Comparison of ENCODE assay signal across 16 mouse cellular contexts in the genomic region with DNA sequence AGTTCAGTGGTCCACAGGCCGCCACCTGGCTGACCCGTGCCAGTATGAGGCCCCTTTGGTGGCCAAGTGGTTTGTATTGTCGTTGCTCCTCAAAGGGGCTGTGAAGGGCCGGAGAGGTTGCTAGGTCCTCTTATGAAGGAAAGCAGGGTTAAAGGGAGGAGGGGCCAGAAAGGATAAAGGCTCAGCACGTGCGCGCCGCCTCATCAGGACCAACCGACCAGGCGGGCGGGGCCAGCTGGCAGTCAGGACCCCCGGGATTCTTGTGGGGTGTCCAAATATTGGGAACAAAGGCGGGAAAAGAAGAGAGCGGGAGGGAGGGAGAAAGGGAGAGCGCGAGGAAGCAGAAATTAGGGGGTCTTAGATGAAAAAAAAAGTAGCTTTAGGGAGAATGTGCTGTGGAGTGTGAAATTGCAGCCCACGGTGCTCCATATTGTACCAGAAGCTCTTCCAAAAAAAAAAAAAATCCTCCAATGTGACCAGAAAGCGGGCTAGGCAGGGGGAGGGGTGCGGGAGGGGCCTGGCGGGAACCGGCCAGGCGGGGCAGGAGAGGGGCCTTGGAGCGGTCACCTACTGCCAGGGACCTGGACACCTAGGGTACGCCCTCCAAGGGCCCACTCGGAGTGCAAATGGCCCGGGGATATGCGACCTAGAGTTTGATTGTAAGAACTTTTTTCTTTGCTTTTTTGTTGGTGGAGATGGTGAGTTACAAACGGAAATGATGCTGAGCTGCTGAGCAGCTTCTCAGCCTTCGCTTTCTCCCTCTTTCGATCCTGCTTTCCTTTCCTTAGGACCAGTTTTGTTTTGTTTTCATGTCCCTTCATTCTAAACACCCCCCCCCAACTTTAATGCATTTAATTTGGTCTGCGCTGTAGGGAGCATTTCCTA. TPM values are rescaled to one million over a fixed set of nuclear protein-coding genes. Genes with fewer than 3 reads are reported as not detected.
DNase-seq lines count a peak whose midpoint lies in the region; ATAC-seq lines count a peak whose summit lies in the region.
"Had no signal": no experiment of that assay in that cellular context is flagged by ENCODE, and none has a peak within 500 bp of the region (broad histone marks: within the 10 kb centered on the region; RNA-seq: fewer than 3 reads in every experiment).

No protein-coding gene starts in this region.

- peaks cover 100% of the 10 kb centered on the region for H3K27me3 ChIP-seq in hindbrain, embryonic 10.5 days (ENCODE audit: insufficient read depth, poor library complexity, severe bottlenecking)
- H3K27me3 ChIP-seq in neural tube, embryonic 13.5 days = peaks cover 100% of the 10 kb centered on the region

- no peaks in the 10 kb centered on the region for H3K36me3 ChIP-seq in hindbrain, embryonic 10.5 days
- no peaks in the 10 kb centered on the region for H3K36me3 ChIP-seq in neural tube, embryonic 13.5 days
- H3K36me3 ChIP-seq: liver, embryonic 15.5 days; midbrain, embryonic 15.5 days had no signal

- no peak for ATAC-seq in neural tube, embryonic 13.5 days (ENCODE audit: low read depth)
- ATAC-seq: midbrain, embryonic 15.5 days had no signal

- H3K9ac ChIP-seq in neural tube, embryonic 13.5 days = peak overlapping the region; percentile 72
- H3K9ac ChIP-seq: liver, embryonic 15.5 days; midbrain, embryonic 15.5 days had no signal

- peak overlapping the region; percentile 57 for H3K4me2 ChIP-seq in neural tube, embryonic 13.5 days
- H3K4me2 ChIP-seq: liver, embryonic 15.5 days; midbrain, embryonic 15.5 days had no signal

- H3K27ac ChIP-seq in hindbrain, embryonic 10.5 days = 0 out of 2 replicates have a peak overlapping the region, but pooled peaks have one; percentile 50
- peak overlapping the region; percentile 92 for H3K27ac ChIP-seq in neural tube, embryonic 13.5 days (replicated peaks)
- H3K27ac ChIP-seq: liver, embryonic 15.5 days; midbrain, embryonic 15.5 days had no signal

- under 1% methylated on average over 31 of the region's 31 CpGs for WGBS in hindbrain, embryonic 10.5 days
- WGBS in neural tube, embryonic 13.5 days = under 1% methylated on average over 31 of the region's 31 CpGs

- peaks cover 84% of the 10 kb centered on the region for H3K4me1 ChIP-seq in hindbrain, embryonic 10.5 days (replicated peaks)
- H3K4me1 ChIP-seq in neural tube, embryonic 13.5 days (replicated peaks) = peaks cover 48% of the 10 kb centered on the region

- H3K4me3 ChIP-seq in hindbrain, embryonic 10.5 days = peak overlapping the region; percentile 20
- H3K4me3 ChIP-seq in neural tube, embryonic 13.5 days = peak overlapping the region; percentile 35
- H3K4me3 ChIP-seq: liver, embryonic 15.5 days; midbrain, embryonic 15.5 days had no signal

- peak; percentile 56 for DNase-seq in kidney, adult 11 months
- DNase-seq in kidney, postnatal 14 days = no peak
- DNase-seq in hindbrain, embryonic 10.5 days (ENCODE audit: low spot score) = peak; percentile 43
- DNase-seq in kidney, adult 9 months = peak; percentile 47
- no peak for DNase-seq in layer of hippocampus, adult 9-10 months (ENCODE audit: low spot score)
- DNase-seq in right cerebral cortex, postnatal 36 days (ENCODE audit: low spot score in 2 of 2) = no peak
- DNase-seq in right cerebral cortex, postnatal 25 days = no peak
- DNase-seq: adrenal gland, postnatal 36 days; heart, postnatal 36 days; left cerebral cortex, postnatal 4 days; lung, postnatal 36 days; thymus, adult 18-20 months had no signal

- no peaks in the 10 kb centered on the region for H3K9me3 ChIP-seq in hindbrain, embryonic 10.5 days
- no peaks in the 10 kb centered on the region for H3K9me3 ChIP-seq in neural tube, embryonic 13.5 days
- H3K9me3 ChIP-seq: liver, embryonic 15.5 days; midbrain, embryonic 15.5 days had no signal

RNA-seq across cellular contexts. Expression of gene Pax2, which starts 3.5 kb away (rescaled TPM):
- polyA plus RNA-seq in hindbrain, embryonic 10.5 days (2016; fragmentation: Nextera tagmentation; extraction: Ambion mirVana) = 3.2 and 8.2 TPM in 2 replicates
- 25.2 and 28.2 TPM in 2 replicates for polyA plus RNA-seq in neural tube, embryonic 13.5 days (2015; fragmentation: Nextera tagmentation; extraction: Ambion mirVana)
- polyA plus RNA-seq: C2C12; liver, embryonic 15.5 days had no signal

Comparison
In these comparisons a context has a peak if more than half of its experiments do, and no peak if none do; other contexts are left out.
1. DNase-seq: peak in kidney, adult 11 months (single experiment), hindbrain, embryonic 10.5 days (single experiment) and kidney, adult 9 months (single experiment); none in kidney, postnatal 14 days (single experiment), layer of hippocampus, adult 9-10 months (single experiment), right cerebral cortex, postnatal 36 days (0 of 2) and right cerebral cortex, postnatal 25 days (single experiment).